Mouse (Mus musculus): ENCODE results near the gene Tax1bp1. TPM values are rescaled to one million over a fixed set of nuclear protein-coding genes. Genes with fewer than 3 reads are reported as not detected.

Tax1bp1 gene
- polyA plus RNA-seq, 1 experiment from 2014 or later, result 133 TPM

- no peak overlapping the region for H3K4me3 ChIP-seq (ENCODE audit: low read depth, low read length)
- H3K27ac ChIP-seq (ENCODE audit: low read depth), result no peak overlapping the region
- H3K9me3 ChIP-seq (ENCODE audit: low read depth, low read length), result no peaks in the 10 kb centered on the region
- H3K36me3 ChIP-seq (ENCODE audit: insufficient read depth), result peaks cover 35% of the 10 kb centered on the region
- H3K4me1 ChIP-seq (ENCODE audit: insufficient read depth), result no peaks in the 10 kb centered on the region
- no peak overlapping the region for H3K9ac ChIP-seq
- H3K4me2 ChIP-seq, result no peak overlapping the region
- no peak for ATAC-seq (ENCODE audit: insufficient read depth)
- no peaks in the 10 kb centered on the region for H3K27me3 ChIP-seq (ENCODE audit: insufficient read depth, low read length)
- no peak for DNase-seq
- no peak for TF ChIP-seq CTCF (IDR thresholded peaks at IDR 0.05; ENCODE audit: low read depth)
- 85% methylated on average over 2 of the region's 2 CpGs for WGBS
Observed at GRCm38 (mm10) chr6:52734630-52735029, 21.1 kb downstream of the Tax1bp1 start.

DNA sequence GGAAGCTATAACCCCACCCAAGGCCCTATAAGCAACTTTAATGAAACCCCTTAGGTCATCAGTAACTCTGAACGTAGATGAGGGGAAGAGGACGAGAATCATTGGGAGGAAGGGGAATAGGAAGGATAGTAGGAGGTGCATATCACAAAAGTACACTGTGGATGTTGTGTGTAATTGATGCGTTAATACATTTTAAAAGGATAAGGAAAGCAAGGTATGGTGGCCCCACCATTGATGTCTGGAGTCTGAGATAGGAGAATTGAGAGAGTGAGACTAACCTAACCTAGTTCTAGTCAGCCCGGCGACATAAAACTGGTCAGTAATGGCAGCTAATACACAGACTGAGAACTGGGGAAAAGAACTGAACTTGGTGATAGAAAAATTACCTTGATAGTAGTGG is 39.3 kb downstream of the Tax1bp1 start:
- peaks cover 41% of the 10 kb centered on the region for H3K36me3 ChIP-seq (ENCODE audit: insufficient read depth)
- 91% methylated on average over 5 of the region's 5 CpGs for WGBS

GRCm38 (mm10) chr6:52765206-52765605 is 51.7 kb downstream of the Tax1bp1 start:
- Histone ChIP-seq H3K9me3 (ENCODE audit: low read depth, low read length) (no peaks in the 10 kb centered on the region), H3K4me3 (ENCODE audit: low read depth, low read length) (no peak overlapping the region), H3K27ac (ENCODE audit: low read depth) (no peak overlapping the region), H3K4me1 (ENCODE audit: insufficient read depth) (no peaks in the 10 kb centered on the region), H3K4me2 (no peak overlapping the region), H3K27me3 (ENCODE audit: insufficient read depth, low read length) (no peaks in the 10 kb centered on the region), H3K36me3 (ENCODE audit: insufficient read depth) (peaks cover 74% of the 10 kb centered on the region), H3K9ac (no peak overlapping the region)
- TF ChIP-seq CTCF (IDR thresholded peaks at IDR 0.05; ENCODE audit: low read depth), result no peak
- WGBS, result 71% methylated on average over 7 of the region's 7 CpGs
- no peak for DNase-seq
- no peak for ATAC-seq (ENCODE audit: insufficient read depth)

More for the DNA sequence above, 39.3 kb downstream of the Tax1bp1 start:
- TF ChIP-seq CTCF (IDR thresholded peaks at IDR 0.05; ENCODE audit: low read depth), result no peak
- Histone ChIP-seq H3K27ac (ENCODE audit: low read depth) (no peak overlapping the region), H3K4me2 (no peak overlapping the region), H3K4me3 (ENCODE audit: low read depth, low read length) (no peak overlapping the region), H3K9me3 (ENCODE audit: low read depth, low read length) (no peaks in the 10 kb centered on the region), H3K4me1 (ENCODE audit: insufficient read depth) (no peaks in the 10 kb centered on the region), H3K27me3 (ENCODE audit: insufficient read depth, low read length) (no peaks in the 10 kb centered on the region), H3K9ac (no peak overlapping the region)
- ATAC-seq (ENCODE audit: insufficient read depth), result no peak
- DNase-seq, result no peak

DNA sequence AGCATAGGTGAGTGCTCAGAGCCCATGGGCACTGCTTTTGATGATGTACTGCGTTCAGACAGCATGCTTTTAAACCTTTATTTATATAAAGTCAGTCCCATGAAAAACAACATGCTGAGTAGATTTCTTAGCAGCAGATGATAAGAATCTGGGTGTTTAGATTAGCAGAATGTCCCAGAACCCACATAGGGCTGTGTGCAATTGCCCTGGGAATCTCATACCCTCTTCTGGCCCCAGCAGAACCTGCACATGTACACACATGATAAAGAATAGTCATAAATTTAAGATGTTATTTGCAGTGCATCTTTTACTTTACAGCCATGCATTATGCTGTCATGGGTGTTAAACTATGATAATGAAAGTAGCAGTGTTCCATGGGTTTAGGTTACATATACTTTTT is 57.3 kb downstream of the Tax1bp1 start:
- Histone ChIP-seq H3K9me3 (ENCODE audit: low read depth, low read length) (no peaks in the 10 kb centered on the region), H3K4me3 (ENCODE audit: low read depth, low read length) (no peak overlapping the region), H3K36me3 (ENCODE audit: insufficient read depth) (peaks cover 41% of the 10 kb centered on the region), H3K27ac (ENCODE audit: low read depth) (no peak overlapping the region), H3K4me2 (no peak overlapping the region), H3K4me1 (ENCODE audit: insufficient read depth) (no peaks in the 10 kb centered on the region), H3K9ac (no peak overlapping the region), H3K27me3 (ENCODE audit: insufficient read depth, low read length) (no peaks in the 10 kb centered on the region)
- WGBS, result 46% methylated on average over 1 of the region's 1 CpGs
- TF ChIP-seq CTCF (IDR thresholded peaks at IDR 0.05; ENCODE audit: low read depth), result no peak
- ATAC-seq (ENCODE audit: insufficient read depth) (no peak), DNase-seq (no peak)

DNA sequence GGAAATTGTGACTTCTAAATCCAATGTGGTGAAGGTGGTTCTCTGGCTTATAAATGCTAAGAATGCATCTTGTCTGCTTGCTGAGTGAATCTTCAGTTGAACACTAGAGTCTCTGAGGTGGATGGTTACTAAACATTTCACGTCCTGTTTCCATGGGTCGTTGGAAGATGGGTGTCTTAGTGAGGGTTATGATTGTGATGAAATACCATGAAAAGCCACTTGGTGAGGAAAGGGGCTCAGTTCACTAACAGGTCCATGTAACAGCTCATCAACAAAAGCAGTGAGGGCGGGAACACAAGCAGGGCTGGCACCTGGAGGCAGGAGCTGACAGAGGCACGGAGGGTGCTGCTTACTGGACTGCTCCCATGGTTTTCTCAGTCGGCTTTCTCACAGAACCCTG is 59.6 kb downstream of the Tax1bp1 start:
- H3K9ac ChIP-seq, result no peak overlapping the region
- WGBS, result 66% methylated on average over 5 of the region's 5 CpGs

DNA sequence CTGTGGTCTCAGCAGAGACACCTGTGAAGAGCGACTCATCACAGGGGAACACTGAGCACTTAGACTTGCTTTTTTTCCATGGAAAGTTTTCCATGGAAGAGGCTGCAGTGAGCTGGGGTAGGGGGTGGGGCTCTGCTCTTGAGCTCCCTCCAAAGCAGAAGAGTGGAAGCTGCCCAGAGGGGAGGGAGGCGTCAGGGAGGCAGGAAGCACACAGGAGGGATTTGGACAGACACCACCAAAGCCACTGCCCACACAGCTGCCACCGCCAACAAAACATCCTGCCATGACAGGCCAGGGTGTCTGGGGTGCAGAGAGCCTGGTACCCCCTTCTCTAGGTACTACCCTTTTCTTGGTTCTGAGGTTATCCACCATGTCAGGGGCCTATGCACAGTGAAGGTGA is 61.8 kb downstream of the Tax1bp1 start:
- no peaks in the 10 kb centered on the region for H3K27me3 ChIP-seq (ENCODE audit: insufficient read depth, low read length)
- no peaks in the 10 kb centered on the region for H3K9me3 ChIP-seq (ENCODE audit: low read depth, low read length)
- ATAC-seq (ENCODE audit: insufficient read depth) (no peak), DNase-seq (no peak)
- no peak overlapping the region for H3K9ac ChIP-seq
- H3K27ac ChIP-seq (ENCODE audit: low read depth), result no peak overlapping the region
- H3K36me3 ChIP-seq (ENCODE audit: insufficient read depth), result peaks cover 2% of the 10 kb centered on the region; the same call in 1 of the 2 replicates
- 76% methylated on average over 3 of the region's 3 CpGs for WGBS
- H3K4me1 ChIP-seq (ENCODE audit: insufficient read depth), result no peaks in the 10 kb centered on the region
- no peak overlapping the region for H3K4me3 ChIP-seq (ENCODE audit: low read depth, low read length)
- no peak overlapping the region for H3K4me2 ChIP-seq
- no peak for TF ChIP-seq CTCF (IDR thresholded peaks at IDR 0.05; ENCODE audit: low read depth)

More for the DNA sequence above, 59.6 kb downstream of the Tax1bp1 start:
- Histone ChIP-seq H3K36me3 (ENCODE audit: insufficient read depth) (peaks cover 21% of the 10 kb centered on the region), H3K4me2 (no peak overlapping the region), H3K27me3 (ENCODE audit: insufficient read depth, low read length) (no peaks in the 10 kb centered on the region), H3K4me1 (ENCODE audit: insufficient read depth) (no peaks in the 10 kb centered on the region), H3K9me3 (ENCODE audit: low read depth, low read length) (no peaks in the 10 kb centered on the region), H3K27ac (ENCODE audit: low read depth) (no peak overlapping the region), H3K4me3 (ENCODE audit: low read depth, low read length) (no peak overlapping the region)
- no peak for ATAC-seq (ENCODE audit: insufficient read depth)
- TF ChIP-seq CTCF (IDR thresholded peaks at IDR 0.05; ENCODE audit: low read depth), result no peak
- no peak for DNase-seq

- no peaks in the 10 kb centered on the region for H3K9me3 ChIP-seq (ENCODE audit: low read depth, low read length)
- no peak overlapping the region for H3K9ac ChIP-seq
- 64% methylated on average over 8 of the region's 8 CpGs for WGBS
- no peaks in the 10 kb centered on the region for H3K27me3 ChIP-seq (ENCODE audit: insufficient read depth, low read length)
- ATAC-seq (ENCODE audit: insufficient read depth), result no peak
- TF ChIP-seq CTCF (IDR thresholded peaks at IDR 0.05; ENCODE audit: low read depth), result no peak
- DNase-seq, result no peak
- no peak overlapping the region for H3K27ac ChIP-seq (ENCODE audit: low read depth)
- no peaks in the 10 kb centered on the region for H3K4me1 ChIP-seq (ENCODE audit: insufficient read depth)
- no peak overlapping the region for H3K4me2 ChIP-seq
- no peaks in the 10 kb centered on the region for H3K36me3 ChIP-seq (ENCODE audit: insufficient read depth)
- no peak overlapping the region for H3K4me3 ChIP-seq (ENCODE audit: low read depth, low read length)
Observed at GRCm38 (mm10) chr6:52775956-52776355, 62.4 kb downstream of the Tax1bp1 start.

- TF ChIP-seq CTCF (IDR thresholded peaks at IDR 0.05; ENCODE audit: low read depth), result no peak
- 92% methylated on average over 8 of the region's 8 CpGs for WGBS
- no peak for DNase-seq
- H3K27me3 ChIP-seq (ENCODE audit: insufficient read depth, low read length), result no peaks in the 10 kb centered on the region
- H3K9ac ChIP-seq, result no peak overlapping the region
- H3K4me2 ChIP-seq, result no peak overlapping the region
- no peaks in the 10 kb centered on the region for H3K9me3 ChIP-seq (ENCODE audit: low read depth, low read length)
- no peak for ATAC-seq (ENCODE audit: insufficient read depth)
- no peaks in the 10 kb centered on the region for H3K4me1 ChIP-seq (ENCODE audit: insufficient read depth)
- H3K27ac ChIP-seq (ENCODE audit: low read depth), result no peak overlapping the region
- no peaks in the 10 kb centered on the region for H3K36me3 ChIP-seq (ENCODE audit: insufficient read depth)
- no peak overlapping the region for H3K4me3 ChIP-seq (ENCODE audit: low read depth, low read length)
Observed at GRCm38 (mm10) chr6:52777034-52777433, 63.5 kb downstream of the Tax1bp1 start.
